Mouse (Mus musculus): ENCODE results near the gene Rbfox3.

Rbfox3 gene

GRCm38 (mm10) chr11:118905656-118906055 is 5.7 kb downstream of the Rbfox3 start:
- no peak for DNase-seq

GRCm38 (mm10) chr11:118904253-118904652 is 7.1 kb downstream of the Rbfox3 start:
- DNase-seq = no peak

- no peak for DNase-seq
These were observed 11.4 kb downstream of the Rbfox3 start for GRCm38 (mm10) chr11:118899771-118900545.

GRCm38 (mm10) chr11:118898643-118899042 is 12.8 kb downstream of the Rbfox3 start:
- DNase-seq = peak; percentile 14

DNA sequence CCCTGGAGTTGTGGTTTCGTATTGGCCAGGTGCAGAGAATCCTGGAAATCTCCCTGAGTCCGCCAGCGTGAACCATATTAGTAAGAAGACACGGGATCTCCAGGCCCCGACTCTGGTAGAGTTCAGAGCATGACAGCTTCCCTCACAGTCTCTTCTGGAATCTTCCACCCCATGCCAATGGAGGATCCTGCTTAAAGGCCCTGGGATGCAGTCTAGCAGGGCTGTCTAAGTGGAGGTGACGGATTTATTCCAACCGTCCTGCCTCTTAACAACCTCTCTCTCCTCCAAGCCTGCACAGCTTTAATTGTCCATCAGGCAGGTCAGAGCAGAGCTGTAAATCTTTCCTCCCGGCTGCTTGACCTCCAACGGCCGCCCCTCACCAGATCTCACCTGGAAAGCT is 13.2 kb downstream of the Rbfox3 start:
- DNase-seq = no peak

DNA sequence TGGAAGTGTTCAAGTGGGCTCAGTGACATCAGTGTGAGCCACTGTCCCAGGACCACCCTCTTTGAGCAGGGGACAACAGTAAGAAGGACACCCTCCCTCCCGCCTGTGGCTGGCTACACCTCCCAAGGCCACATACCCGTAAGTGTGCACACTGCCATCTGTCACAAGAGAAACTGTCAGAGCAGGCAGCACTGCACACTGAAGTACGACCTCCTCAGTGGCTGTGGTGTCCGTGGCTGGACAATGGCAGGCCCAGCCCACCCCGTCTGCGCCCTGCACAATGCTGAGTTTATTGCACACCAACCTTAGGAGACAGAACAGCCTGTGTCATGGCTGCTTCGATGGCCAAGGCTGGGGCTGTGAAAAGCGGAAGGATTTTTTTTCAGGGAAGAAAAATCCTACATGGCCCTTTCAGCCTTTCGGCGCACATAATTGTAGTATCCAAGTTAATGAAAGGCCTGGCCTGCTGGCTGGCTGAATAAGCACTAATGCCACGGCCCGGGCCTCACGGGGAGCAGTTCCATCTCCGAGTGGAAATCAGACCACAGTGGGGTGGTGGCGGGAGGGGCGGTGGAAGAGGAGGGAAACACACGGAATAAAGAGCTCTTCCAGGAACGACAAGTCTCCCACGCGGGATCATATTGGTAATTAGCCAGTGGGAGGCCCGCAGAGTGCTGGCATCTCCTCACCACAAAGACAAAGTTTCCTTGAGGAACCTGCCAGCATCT is 14.1 kb downstream of the Rbfox3 start:
- DNase-seq = no peak

DNA sequence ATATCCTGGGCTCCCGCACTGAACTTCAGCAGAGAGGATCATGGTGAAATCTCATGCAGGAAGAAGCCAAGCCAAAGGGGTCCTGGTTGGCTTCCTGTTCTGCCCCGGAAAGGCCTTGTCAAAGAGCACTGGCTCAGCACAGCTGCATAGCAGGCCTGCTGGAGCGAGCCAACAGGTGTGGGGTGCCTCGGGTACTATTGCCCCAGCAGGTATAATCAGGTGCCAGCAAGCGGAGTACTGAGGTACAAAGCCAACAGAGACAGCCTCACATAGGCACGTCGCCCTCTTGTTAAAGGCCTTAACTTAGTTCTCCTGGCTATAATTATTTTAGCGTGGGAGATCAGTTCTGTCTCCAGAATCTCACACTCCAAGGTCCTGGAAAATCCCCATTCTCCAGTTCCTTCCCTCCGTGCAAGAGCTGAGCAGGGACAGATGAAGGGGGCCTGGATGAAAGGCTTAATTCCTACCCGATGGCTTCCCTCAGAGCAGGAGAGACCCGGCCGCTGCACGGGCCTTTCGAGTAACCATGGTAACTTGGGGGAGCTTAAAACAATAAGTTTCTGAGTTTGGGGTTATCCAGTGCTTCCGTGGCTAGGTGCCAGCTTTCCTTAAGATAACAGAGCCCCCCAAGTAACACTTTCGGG is 15.2 kb downstream of the Rbfox3 start:
- no peak for DNase-seq

GRCm38 (mm10) chr11:118894835-118895234 is 16.6 kb downstream of the Rbfox3 start:
- DNase-seq = no peak

GRCm38 (mm10) chr11:118894196-118894595 is 17.2 kb downstream of the Rbfox3 start:
- DNase-seq = no peak

- no peak for DNase-seq
These were observed 18.5 kb downstream of the Rbfox3 start for GRCm38 (mm10) chr11:118892876-118893275.

GRCm38 (mm10) chr11:118891516-118891915 is 19.9 kb downstream of the Rbfox3 start:
- no peak for DNase-seq

GRCm38 (mm10) chr11:118890992-118891398 is 20.4 kb downstream of the Rbfox3 start:
- DNase-seq = no peak

DNA sequence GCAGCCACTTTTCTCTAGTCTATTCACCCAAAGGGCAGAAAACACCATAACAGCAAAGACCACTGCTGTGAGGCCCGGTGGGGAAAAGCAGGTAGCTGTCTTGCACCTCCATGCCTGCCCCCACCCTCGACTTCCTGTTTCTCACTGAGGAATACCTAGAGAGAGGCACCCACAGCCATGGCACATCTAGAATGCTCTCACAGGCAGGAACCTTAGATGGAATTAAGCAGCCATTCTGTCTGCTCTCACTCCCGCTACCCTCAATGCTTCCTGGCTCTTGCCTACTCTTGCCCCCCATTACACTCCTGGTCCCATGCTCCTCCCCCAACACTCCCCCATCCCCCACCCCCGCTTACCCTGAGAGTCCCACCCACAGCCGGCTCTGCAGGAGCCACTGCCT is 20.9 kb downstream of the Rbfox3 start:
- DNase-seq = no peak

DNA sequence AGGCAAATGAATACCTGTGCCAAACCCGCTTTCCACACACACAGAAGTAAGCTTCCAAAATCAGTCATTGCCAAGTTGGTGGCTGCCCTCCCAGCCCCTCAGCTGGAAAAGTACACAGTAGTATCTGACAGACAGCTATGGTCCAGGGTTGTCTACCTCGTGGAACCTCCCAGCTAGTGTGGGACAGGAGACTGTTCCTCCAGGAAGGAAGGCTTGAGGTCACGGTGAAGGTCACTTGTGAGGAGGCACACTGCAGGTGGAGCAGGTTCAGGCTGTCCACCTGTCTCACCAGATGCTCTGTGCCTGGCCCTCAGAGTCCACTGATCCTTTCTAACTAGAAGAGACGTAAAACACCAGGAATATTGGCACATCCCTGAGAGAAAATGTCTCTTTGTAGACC is 21.9 kb downstream of the Rbfox3 start:
- no peak for DNase-seq

- DNase-seq = no peak
These were observed 23.0 kb downstream of the Rbfox3 start for GRCm38 (mm10) chr11:118888426-118888825.

- no peak for DNase-seq
These were observed 24.2 kb downstream of the Rbfox3 start for GRCm38 (mm10) chr11:118887206-118887605.

DNA sequence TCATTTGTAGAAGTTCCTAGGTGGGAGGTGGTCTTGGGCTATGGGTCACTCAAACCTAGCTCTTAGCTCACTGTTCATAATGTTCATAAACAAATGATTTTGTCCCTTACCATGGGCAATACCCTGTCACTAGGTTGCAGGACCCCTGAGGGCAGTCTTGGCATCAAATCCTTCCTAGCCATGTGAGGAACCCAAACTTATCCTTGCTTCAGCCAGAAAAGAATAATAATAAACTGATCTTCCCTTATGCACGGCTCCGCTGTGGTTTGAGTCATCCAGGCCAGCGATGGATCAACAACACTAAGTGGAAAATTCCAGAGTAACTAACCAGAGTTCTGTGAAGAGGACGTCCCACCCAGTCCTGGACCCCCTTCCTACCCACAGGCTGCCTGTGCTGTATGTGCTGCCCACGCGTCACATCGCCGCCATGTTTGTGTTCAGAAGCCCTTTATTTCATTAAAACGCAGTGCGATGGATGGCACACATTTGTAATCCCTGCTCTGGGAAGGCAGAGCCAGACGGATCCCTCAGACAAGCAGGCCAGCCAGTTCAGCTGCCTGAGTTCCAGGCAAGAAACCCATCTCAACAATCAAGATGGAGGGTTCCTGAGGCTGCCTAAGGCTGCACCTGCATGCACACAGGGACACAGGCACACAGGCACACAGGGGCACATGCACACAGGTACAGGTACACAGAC is 25.0 kb downstream of the Rbfox3 start:
- no peak for DNase-seq

DNA sequence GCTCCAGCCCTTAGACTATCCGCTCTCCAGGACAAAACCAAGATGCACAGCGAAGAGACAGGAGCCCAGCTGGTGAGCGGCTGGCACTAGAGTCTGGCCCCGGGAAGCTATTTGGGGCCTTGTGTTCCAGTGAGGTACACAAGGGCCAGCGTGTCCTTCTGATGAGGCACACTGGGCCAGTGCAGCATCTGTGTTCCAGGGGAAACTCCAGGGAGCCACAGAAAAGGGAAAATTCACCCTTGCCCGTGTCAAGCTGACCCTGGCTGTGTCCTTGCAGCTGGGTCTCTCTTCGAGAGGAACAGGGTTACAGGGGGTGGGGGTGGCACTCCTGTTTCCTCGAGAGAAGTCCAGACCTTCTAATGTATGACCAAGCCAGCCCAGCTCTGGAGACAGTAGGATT is 25.8 kb downstream of the Rbfox3 start:
- no peak for DNase-seq

DNA sequence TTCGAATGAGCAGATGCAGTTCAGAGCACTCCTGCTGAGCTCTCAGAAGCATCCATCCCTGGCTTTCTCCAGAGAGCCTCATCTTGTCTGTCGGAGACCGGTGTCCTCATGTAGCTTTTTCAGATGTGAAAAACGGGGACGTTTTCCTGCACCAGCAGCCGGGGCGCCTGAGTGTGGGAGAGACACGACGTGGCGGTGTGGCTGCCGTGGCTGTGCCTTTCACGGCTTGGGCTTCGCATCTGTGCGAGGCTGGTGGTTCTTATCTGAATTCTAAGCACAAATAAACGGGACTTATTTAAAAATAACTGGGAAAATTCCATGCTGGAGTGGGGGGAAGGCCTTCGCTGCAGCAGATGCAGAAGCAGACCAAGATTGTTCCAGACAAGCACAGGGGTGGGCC is 26.3 kb downstream of the Rbfox3 start:
- no peak for DNase-seq

DNA sequence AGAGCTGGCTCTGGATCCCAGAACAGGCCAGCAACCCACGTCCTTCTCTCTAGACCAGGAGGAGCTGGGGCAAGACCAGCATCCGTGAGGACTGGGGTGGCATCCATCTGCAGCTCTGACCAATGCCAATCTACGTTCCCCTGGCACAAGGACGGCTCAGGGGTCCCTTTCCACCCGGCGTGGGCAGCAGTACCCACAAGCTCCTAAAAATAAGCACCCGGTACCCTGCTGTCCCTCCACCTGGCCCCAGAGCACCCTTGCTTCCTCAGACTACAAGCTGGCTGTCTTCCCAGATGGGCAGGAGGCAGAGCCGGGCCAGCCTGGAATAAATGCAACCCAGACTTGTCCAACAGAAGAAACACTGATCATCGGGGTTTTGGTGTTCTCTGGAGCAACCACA is 28.3 kb downstream of the Rbfox3 start:
- DNase-seq = no peak

DNA sequence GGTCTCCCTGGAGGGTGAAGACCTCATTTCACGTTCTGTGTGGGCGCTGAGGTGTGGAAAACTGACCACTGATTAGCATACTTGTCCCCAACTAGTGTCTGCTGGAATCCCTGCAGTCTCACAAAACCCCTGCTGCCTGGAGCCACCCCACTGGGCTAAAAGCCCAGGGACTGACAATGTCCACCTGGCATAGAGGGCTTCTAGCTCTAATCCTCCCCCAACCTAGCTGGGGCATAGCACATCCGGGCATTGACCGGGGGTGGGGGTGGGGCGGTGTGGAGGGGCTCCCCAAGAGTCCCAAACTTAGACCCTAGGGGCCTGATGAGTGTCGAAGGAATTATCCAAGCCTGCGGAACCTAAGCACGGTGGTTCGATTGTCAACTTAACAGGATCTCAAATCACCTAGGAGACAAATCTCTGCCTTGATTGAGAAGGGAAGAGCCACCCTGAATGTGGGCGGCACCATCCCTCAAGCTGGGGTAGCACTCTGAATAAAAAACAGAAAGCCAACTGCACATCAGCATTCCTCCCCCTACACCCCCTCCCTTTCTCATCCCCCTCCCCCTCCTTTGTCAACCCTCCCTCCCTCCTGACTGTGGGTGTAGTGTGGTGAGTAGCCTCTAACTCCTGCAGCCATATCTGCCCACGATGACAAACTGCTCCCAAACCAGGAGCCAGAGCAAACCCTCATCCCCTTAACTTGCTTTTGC is 29.5 kb downstream of the Rbfox3 start:
- DNase-seq = peak; percentile 18

DNA sequence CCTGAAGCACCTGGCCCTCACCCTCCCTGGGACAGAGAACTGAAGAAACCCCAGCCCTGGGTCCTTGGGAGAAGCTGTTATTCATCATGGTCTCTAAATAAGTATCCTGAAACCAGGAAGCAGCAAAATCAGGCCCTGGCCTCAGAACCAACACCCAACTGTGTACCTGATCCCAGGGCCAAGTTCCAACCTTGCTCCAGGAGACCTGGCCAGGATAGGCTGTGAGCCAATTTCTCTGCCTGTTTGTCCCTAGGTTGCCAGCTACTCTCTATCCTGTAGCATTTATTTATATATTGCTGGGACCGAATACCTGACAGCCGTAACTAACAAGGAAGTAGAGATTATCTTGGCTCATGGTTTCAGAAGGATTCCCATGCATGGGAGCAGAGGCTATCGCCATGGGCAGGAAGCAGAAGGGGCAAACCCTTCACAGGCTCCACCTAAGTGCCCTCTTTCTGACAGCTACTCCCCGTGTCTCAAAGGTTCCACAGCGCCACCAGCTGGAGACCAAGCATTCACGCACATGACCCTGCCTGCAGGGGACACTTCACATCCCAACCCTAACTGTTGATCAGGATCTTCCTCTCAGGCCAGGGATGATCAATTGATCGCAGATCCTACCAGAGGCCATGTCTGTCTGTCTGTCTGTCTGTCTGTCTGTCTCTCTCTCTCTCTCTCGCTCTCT is 31.8 kb downstream of the Rbfox3 start:
- no peak for DNase-seq
